Mouse (Mus musculus): ENCODE results near the gene Sigirr. TPM values are rescaled to one million over a fixed set of nuclear protein-coding genes. Genes with fewer than 3 reads are reported as not detected.

Sigirr gene
- polyA plus RNA-seq, 1 experiment from 2014 or later: 3.2 TPM

DNA sequence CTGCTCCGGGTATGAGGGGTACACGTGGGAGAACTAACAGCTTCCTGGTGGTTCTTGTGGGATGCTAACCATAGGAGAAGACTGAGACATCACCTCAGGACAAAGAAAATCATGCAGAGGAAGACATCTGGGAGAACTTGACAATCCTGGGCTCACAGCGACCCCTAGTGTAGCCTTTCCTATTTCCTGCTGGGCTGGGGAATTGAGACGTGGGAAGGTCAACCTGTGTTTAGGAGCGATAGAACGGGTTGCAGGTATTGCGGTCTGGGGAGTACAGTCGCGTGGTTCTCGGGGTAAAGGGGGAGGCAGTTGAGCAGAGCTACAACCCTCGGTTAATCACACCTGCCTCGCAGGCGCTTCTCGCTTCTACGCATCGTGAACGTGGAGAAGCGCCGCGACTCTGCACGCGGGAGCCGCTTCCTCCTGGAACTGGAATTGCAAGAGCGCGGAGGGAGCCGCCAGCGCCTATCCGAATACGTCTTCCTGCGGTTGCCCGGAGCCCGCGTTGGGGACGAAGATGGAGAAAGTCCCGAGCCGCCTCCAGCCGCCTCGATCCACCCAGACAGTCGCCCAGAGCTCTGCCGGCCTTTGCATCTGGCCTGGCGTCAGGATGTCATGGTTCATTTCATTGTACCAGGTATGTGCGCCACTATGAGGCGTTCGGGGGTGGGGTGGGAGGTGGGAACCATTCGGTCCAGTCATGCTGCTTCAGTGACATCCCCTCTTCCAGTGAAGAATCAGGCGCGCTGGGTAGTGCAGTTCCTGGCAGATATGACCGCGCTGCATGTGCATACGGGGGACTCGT, 30.1 kb downstream of the Sigirr start:
- ATAC-seq (ENCODE audit: low FRiP score, low read depth): peak; percentile 67
- Histone ChIP-seq H3K27ac (replicated peaks) (peak overlapping the region; percentile 90), H3K4me2 (peak overlapping the region; percentile 66), H3K4me3 (peak overlapping the region; percentile 39), H3K9me3 (no peaks in the 10 kb centered on the region), H3K36me3 (peaks cover 27% of the 10 kb centered on the region), H3K9ac (peak overlapping the region; percentile 54), H3K4me1 (replicated peaks) (peaks cover 26% of the 10 kb centered on the region), H3K27me3 (no peaks in the 10 kb centered on the region)
- 1% methylated on average over 51 of the region's 51 CpGs for WGBS

GRCm38 (mm10) chr7:141068351-141068750, 32.0 kb downstream of the Sigirr start:
- ATAC-seq (ENCODE audit: low FRiP score, low read depth): no peak
- H3K4me2 ChIP-seq: no peak overlapping the region
- no peak overlapping the region for H3K27ac ChIP-seq (replicated peaks)
- WGBS: 74% methylated on average over 19 of the region's 19 CpGs
- no peaks in the 10 kb centered on the region for H3K27me3 ChIP-seq
- no peak overlapping the region for H3K9ac ChIP-seq
- peaks cover 43% of the 10 kb centered on the region for H3K36me3 ChIP-seq
- H3K4me1 ChIP-seq (replicated peaks): peaks cover 26% of the 10 kb centered on the region
- H3K9me3 ChIP-seq: no peaks in the 10 kb centered on the region
- no peak overlapping the region for H3K4me3 ChIP-seq

DNA sequence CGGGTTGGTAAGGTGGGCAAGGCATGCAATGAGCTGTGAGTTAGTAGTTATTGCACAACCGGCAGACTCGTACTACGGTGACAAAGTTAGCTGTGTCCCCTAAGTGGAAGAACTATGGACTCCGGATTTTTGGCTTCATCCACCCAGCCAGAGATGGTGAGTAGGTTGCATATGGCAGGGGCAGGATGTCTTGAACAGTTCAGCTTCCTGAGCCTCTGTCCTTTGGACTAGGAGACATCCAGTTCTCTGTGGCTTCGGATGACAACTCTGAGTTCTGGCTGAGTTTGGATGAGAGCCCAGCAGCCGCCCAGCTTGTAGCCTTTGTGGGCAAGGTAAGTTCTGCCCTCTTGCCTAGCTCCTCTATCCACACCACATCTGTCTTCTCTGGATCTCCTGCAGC, 35.8 kb downstream of the Sigirr start:
- H3K4me3 ChIP-seq: no peak overlapping the region
- 94% methylated on average over 7 of the region's 7 CpGs for WGBS
- H3K4me1 ChIP-seq (replicated peaks): peaks cover 29% of the 10 kb centered on the region
- no peak overlapping the region for H3K4me2 ChIP-seq
- no peaks in the 10 kb centered on the region for H3K9me3 ChIP-seq
- no peaks in the 10 kb centered on the region for H3K27me3 ChIP-seq
- H3K9ac ChIP-seq: no peak overlapping the region
- peaks cover 43% of the 10 kb centered on the region for H3K36me3 ChIP-seq
- H3K27ac ChIP-seq (replicated peaks): no peak overlapping the region
- no peak for ATAC-seq (ENCODE audit: low FRiP score, low read depth)

DNA sequence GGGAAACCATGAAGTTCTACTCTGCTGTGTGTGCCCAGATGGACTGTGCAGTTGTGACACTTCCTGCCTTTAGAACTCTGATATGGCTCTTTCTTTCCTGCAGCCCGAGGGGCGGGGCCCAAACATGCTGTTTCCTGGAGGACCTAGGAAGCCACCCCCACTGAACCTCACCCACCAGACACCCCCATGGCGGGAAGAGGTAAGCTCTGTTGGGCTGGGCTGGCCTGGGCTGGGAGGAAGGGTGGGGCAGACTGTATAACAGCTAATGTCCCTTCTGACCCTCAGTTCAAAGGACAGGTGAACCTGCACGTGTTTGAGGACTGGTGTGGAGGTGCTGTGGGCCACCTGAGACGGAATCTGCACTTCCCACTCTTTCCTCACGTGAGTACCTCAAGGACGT, 36.2 kb downstream of the Sigirr start:
- no peak overlapping the region for H3K9ac ChIP-seq
- H3K4me2 ChIP-seq: no peak overlapping the region
- H3K9me3 ChIP-seq: no peaks in the 10 kb centered on the region
- peaks cover 43% of the 10 kb centered on the region for H3K36me3 ChIP-seq
- H3K27me3 ChIP-seq: no peaks in the 10 kb centered on the region
- 92% methylated on average over 7 of the region's 7 CpGs for WGBS
- H3K4me3 ChIP-seq: no peak overlapping the region
- ATAC-seq (ENCODE audit: low FRiP score, low read depth): no peak
- H3K4me1 ChIP-seq (replicated peaks): peaks cover 31% of the 10 kb centered on the region
- H3K27ac ChIP-seq (replicated peaks): no peak overlapping the region

DNA sequence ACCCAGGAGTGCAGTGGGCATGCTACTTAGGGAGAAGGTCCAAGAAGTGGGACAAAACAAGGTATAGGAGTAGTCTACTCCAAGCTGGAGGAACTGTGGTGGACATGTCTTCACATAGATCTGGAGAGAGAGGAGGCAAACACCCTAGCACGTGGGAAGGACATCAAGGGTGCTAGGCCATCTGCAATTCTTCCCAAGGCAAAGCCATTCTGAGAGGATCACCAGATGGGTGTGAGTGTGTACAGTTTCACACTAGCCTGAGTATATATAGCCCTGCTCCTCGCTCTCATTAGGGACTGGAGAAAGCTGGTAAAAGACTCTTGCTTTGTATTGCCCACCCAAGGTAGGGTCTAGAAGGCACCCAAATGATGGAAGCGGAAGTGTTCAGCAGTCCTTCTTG, 37.0 kb downstream of the Sigirr start:
- Histone ChIP-seq H3K4me2 (no peak overlapping the region), H3K9ac (no peak overlapping the region), H3K9me3 (no peaks in the 10 kb centered on the region), H3K27me3 (no peaks in the 10 kb centered on the region), H3K36me3 (peaks cover 36% of the 10 kb centered on the region), H3K4me3 (no peak overlapping the region), H3K4me1 (replicated peaks) (peaks cover 34% of the 10 kb centered on the region), H3K27ac (replicated peaks) (no peak overlapping the region)
- no peak for ATAC-seq (ENCODE audit: low FRiP score, low read depth)
- WGBS: 97% methylated on average over 3 of the region's 3 CpGs

DNA sequence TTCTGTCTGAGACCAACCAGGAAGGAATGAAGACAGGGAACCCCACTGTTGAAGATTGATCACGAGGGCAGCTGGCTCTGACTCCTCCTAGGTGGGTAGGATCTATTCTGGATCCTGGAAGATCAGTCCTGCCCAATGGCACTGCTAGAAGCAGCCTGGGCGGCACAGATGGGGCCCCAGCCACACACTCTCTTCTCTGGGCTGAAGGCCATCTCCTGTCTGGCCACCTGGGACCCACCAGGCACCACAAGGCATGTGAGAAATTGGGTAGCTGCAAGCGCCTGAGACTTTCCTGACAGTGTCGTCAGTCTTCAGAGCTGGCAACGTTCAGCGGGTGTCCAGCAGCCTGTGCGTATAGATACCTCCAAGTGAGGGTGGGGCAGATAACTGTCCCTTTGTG, 37.8 kb downstream of the Sigirr start:
- Histone ChIP-seq H3K4me3 (peak overlapping the region; percentile 76; the same call in 1 of the 2 replicates), H3K36me3 (peaks cover 29% of the 10 kb centered on the region), H3K9ac (peak overlapping the region; percentile 94; the same call in 1 of the 2 replicates), H3K27ac (replicated peaks) (no peak overlapping the region), H3K9me3 (no peaks in the 10 kb centered on the region), H3K4me1 (replicated peaks) (peaks cover 34% of the 10 kb centered on the region), H3K27me3 (no peaks in the 10 kb centered on the region), H3K4me2 (peak overlapping the region; percentile 62)
- ATAC-seq (ENCODE audit: low FRiP score, low read depth): no peak
- WGBS: 65% methylated on average over 7 of the region's 7 CpGs

- H3K4me1 ChIP-seq (replicated peaks): peaks cover 34% of the 10 kb centered on the region
- peak overlapping the region; percentile 62 for H3K4me2 ChIP-seq
- WGBS: under 1% methylated on average over 37 of the region's 37 CpGs
- no peaks in the 10 kb centered on the region for H3K27me3 ChIP-seq
- peak; percentile 59 for ATAC-seq (ENCODE audit: low FRiP score, low read depth)
- no peaks in the 10 kb centered on the region for H3K9me3 ChIP-seq
- peak overlapping the region; percentile 94 for H3K9ac ChIP-seq
- peak overlapping the region; percentile 94 for H3K27ac ChIP-seq (replicated peaks)
- peak overlapping the region; percentile 76 for H3K4me3 ChIP-seq
- peaks cover 24% of the 10 kb centered on the region for H3K36me3 ChIP-seq
Observed at GRCm38 (mm10) chr7:141061269-141061692, 39.1 kb downstream of the Sigirr start.

DNA sequence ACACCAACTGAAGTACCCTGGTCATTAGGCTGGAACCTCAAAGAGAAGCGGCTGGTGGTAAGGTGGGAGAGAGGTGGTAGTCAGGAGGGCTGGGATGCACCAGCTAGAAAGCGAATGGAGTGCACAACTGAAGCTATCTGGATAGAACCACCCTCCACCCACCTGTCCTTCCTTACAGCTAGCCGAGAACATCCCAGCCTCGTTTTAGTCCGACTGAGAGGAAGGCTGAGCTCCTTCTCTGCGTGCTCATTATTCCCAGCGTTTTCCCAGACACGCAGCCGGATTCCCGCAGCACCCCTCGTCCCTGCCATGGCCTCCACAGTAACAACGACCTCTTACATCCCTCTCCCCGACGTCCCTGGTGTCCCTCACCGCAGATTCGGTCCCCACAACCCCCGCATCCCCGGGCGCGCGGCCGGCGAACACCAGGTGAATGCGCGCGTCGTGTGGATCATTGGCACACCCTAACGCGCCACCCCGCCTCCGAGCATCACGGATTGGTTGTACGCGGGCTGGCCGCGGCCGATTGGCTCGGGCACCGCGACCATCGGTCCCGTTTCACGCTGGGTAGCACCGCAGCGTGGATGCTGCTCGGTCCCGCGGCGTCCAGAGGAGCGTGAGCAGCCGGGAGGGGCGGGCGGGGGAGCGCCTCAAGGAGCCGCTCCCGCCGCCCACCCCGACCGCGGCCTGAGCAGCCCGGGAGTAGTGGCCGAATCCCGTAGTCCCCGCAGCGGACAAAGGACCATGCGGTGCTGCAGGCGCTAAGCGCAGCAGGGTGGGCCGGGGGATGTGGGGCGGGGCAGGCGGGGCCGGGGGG, 39.7 kb downstream of the Sigirr start, which contains the start of gene B4galnt4:
Gene B4galnt4 (plus strand): TSS at position 679 of the 817 bp plus-strand sequence.
- Histone ChIP-seq H3K4me2 (peak within 1 kb of the TSS; percentile 62), H3K27me3 (no peaks in the 10 kb centered on the region), H3K36me3 (peaks cover 19% of the 10 kb centered on the region), H3K9me3 (no peaks in the 10 kb centered on the region), H3K9ac (peak within 1 kb of the TSS; percentile 94), H3K4me1 (replicated peaks) (peaks cover 34% of the 10 kb centered on the region), H3K4me3 (peak within 1 kb of the TSS; percentile 76), H3K27ac (replicated peaks) (peak within 1 kb of the TSS; percentile 94)
- peak; percentile 99 for ATAC-seq (ENCODE audit: low FRiP score, low read depth)
- under 1% methylated on average over 71 of the region's 72 CpGs for WGBS

DNA sequence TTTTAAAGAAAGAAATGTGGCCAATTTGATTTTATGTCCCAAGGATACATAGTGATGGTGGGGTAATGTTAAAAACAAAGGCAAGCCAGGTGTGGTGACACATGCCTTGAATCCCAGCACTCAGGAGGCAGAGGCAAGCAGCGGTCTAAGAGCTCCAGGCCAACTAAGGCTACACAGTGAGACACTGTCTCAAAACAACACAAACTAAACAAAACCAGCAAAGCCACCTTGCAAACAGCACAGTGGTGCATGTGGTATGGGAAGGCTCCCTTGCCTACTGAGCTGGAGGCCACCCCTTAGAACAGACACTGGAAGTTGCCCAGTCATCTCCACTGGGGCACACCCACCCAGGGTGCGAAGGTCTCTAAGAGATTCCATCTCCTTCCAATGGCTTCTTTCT, 40.4 kb downstream of the Sigirr start:
- Histone ChIP-seq H3K9me3 (no peaks in the 10 kb centered on the region), H3K36me3 (peaks cover 12% of the 10 kb centered on the region; the same call in 1 of the 2 replicates), H3K9ac (peak overlapping the region; percentile 94), H3K4me1 (replicated peaks) (peaks cover 34% of the 10 kb centered on the region), H3K27me3 (no peaks in the 10 kb centered on the region), H3K4me2 (peak overlapping the region; percentile 62), H3K4me3 (peak overlapping the region; percentile 76), H3K27ac (replicated peaks) (peak overlapping the region; percentile 94)
- WGBS: 58% methylated on average over 2 of the region's 2 CpGs
- peak; percentile 2; the same call in 1 of the 2 replicates for ATAC-seq (ENCODE audit: low FRiP score, low read depth)

DNA sequence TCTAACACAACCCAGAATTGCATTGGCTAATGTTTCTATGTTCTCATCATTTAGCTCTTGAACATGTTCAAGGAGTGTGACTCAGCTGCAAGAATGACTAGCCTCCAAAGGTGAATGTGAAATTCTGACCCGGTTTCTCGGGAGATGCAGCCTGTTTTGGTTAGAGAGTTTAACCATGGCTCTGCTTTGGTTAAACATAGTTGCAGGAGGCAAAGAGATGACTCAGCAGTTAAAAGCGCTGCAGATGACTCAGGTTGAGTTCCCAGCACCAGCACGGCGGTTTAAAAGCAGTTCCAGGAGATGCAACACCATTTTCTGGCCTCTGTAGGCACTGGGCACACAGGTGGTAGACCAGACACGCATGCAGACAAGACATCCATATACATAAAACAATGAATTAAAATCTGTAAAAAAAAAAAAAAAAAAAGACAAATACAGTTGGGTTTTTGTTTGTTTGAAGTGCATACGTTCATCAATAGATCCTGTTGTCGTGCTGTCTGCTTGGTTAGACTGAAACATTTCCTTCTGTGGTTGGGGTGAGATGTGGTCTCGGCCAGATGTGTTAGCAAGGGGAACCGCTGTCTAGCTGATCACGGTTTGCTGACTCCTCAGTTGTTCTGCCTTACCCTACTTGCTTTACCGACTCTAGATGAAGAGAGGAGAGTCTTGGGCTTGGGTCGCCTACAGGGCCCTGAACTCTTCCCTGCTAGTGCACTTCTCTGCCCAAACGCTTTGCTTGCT, 41.6 kb downstream of the Sigirr start:
- no peaks in the 10 kb centered on the region for H3K27me3 ChIP-seq
- no peak for ATAC-seq (ENCODE audit: low FRiP score, low read depth)

GRCm38 (mm10) chr7:141057541-141057940, 42.8 kb downstream of the Sigirr start:
- WGBS: 100% methylated on average over 1 of the region's 1 CpGs
- no peak overlapping the region for H3K4me2 ChIP-seq
- H3K9me3 ChIP-seq: no peaks in the 10 kb centered on the region
- H3K4me3 ChIP-seq: no peak overlapping the region
- no peaks in the 10 kb centered on the region for H3K27me3 ChIP-seq
- no peak overlapping the region for H3K9ac ChIP-seq
- peaks cover 27% of the 10 kb centered on the region for H3K4me1 ChIP-seq (replicated peaks)
- ATAC-seq (ENCODE audit: low FRiP score, low read depth): no peak
- no peaks in the 10 kb centered on the region for H3K36me3 ChIP-seq
- H3K27ac ChIP-seq (replicated peaks): no peak overlapping the region

More for the DNA sequence above, 41.6 kb downstream of the Sigirr start:
- no peak overlapping the region for H3K4me3 ChIP-seq
- no peak overlapping the region for H3K27ac ChIP-seq (replicated peaks)
- 0 out of 2 replicates have a peak, but pooled peaks cover 2% of the 10 kb centered on the region for H3K36me3 ChIP-seq
- H3K9me3 ChIP-seq: no peaks in the 10 kb centered on the region
- peaks cover 34% of the 10 kb centered on the region for H3K4me1 ChIP-seq (replicated peaks)
- 95% methylated on average over 14 of the region's 14 CpGs for WGBS
- H3K9ac ChIP-seq: no peak overlapping the region
- no peak overlapping the region for H3K4me2 ChIP-seq
